Mouse (Mus musculus): ENCODE data around the gene Anapc11. TPM values are rescaled to one million over a fixed set of nuclear protein-coding genes. Genes with fewer than 3 reads are reported as not detected.

Anapc11 gene
- polyA plus RNA-seq, 1 experiment from 2014 or later = 204 TPM

- H3K27ac ChIP-seq (ENCODE audit: low read depth, low read length) = no peak overlapping the region
- no peak overlapping the region for H3K4me2 ChIP-seq
- WGBS = 86% methylated on average over 22 of the region's 22 CpGs
- DNase-seq (ENCODE audit: low spot score, missing footprints) (no peak), ATAC-seq (ENCODE audit: low FRiP score) (no peak)
- H3K36me3 ChIP-seq (ENCODE audit: control insufficient read depth, insufficient read depth, low read length) = peaks cover 7% of the 10 kb centered on the region; the same call in 1 of the 2 replicates
- H3K9ac ChIP-seq (ENCODE audit: low read length) = no peak overlapping the region
- H3K4me1 ChIP-seq (ENCODE audit: control insufficient read depth, insufficient read depth, low read length) = peaks cover 32% of the 10 kb centered on the region
- H3K9me3 ChIP-seq (ENCODE audit: control insufficient read depth, low read length) = no peaks in the 10 kb centered on the region
- no peaks in the 10 kb centered on the region for H3K27me3 ChIP-seq (ENCODE audit: control insufficient read depth, insufficient read depth, low read length)
- no peak overlapping the region for H3K4me3 ChIP-seq (ENCODE audit: low read depth, low read length)
These were observed 29.5 kb downstream of the Anapc11 start for GRCm38 (mm10) chr11:120627468-120628300.

- Histone ChIP-seq H3K4me1 (ENCODE audit: control insufficient read depth, insufficient read depth, low read length) (peaks cover 32% of the 10 kb centered on the region), H3K9me3 (ENCODE audit: control insufficient read depth, low read length) (no peaks in the 10 kb centered on the region), H3K27me3 (ENCODE audit: control insufficient read depth, insufficient read depth, low read length) (no peaks in the 10 kb centered on the region), H3K4me2 (no peak overlapping the region), H3K9ac (ENCODE audit: low read length) (no peak overlapping the region), H3K27ac (ENCODE audit: low read depth, low read length) (no peak overlapping the region), H3K4me3 (ENCODE audit: low read depth, low read length) (no peak overlapping the region), H3K36me3 (ENCODE audit: control insufficient read depth, insufficient read depth, low read length) (peaks cover 7% of the 10 kb centered on the region; the same call in 1 of the 2 replicates)
- no peak for ATAC-seq (ENCODE audit: low FRiP score)
- 96% methylated on average over 23 of the region's 23 CpGs for WGBS
- DNase-seq (ENCODE audit: low spot score, missing footprints) = no peak
These were observed 30.6 kb downstream of the Anapc11 start for GRCm38 (mm10) chr11:120628601-120629340.

GRCm38 (mm10) chr11:120629341-120629730 is 31.1 kb downstream of the Anapc11 start:
- H3K4me3 ChIP-seq (ENCODE audit: low read depth, low read length) = no peak overlapping the region
- H3K9me3 ChIP-seq (ENCODE audit: control insufficient read depth, low read length) = no peaks in the 10 kb centered on the region
- H3K27ac ChIP-seq (ENCODE audit: low read depth, low read length) = no peak overlapping the region
- no peak overlapping the region for H3K9ac ChIP-seq (ENCODE audit: low read length)
- no peaks in the 10 kb centered on the region for H3K27me3 ChIP-seq (ENCODE audit: control insufficient read depth, insufficient read depth, low read length)
- H3K4me2 ChIP-seq = peak overlapping the region; percentile 4; the same call in 1 of the 2 replicates
- WGBS = 69% methylated on average over 23 of the region's 23 CpGs
- peaks cover 7% of the 10 kb centered on the region; the same call in 1 of the 2 replicates for H3K36me3 ChIP-seq (ENCODE audit: control insufficient read depth, insufficient read depth, low read length)
- ATAC-seq (ENCODE audit: low FRiP score) (no peak), DNase-seq (ENCODE audit: low spot score, missing footprints) (peak; percentile 65)
- H3K4me1 ChIP-seq (ENCODE audit: control insufficient read depth, insufficient read depth, low read length) = peaks cover 28% of the 10 kb centered on the region

GRCm38 (mm10) chr11:120629911-120630310 is 31.7 kb downstream of the Anapc11 start:
- DNase-seq (ENCODE audit: low spot score, missing footprints) = peak; percentile 80
- Histone ChIP-seq H3K27ac (ENCODE audit: low read depth, low read length) (no peak overlapping the region; the same call in 1 of the 2 replicates), H3K4me2 (peak overlapping the region; percentile 4)

GRCm38 (mm10) chr11:120630401-120630871 is 32.2 kb downstream of the Anapc11 start:
- Histone ChIP-seq H3K9ac (ENCODE audit: low read length) (peak overlapping the region; percentile 33), H3K27me3 (ENCODE audit: control insufficient read depth, insufficient read depth, low read length) (no peaks in the 10 kb centered on the region), H3K4me2 (peak overlapping the region; percentile 4; the same call in 1 of the 2 replicates), H3K4me1 (ENCODE audit: control insufficient read depth, insufficient read depth, low read length) (peaks cover 24% of the 10 kb centered on the region), H3K4me3 (ENCODE audit: low read depth, low read length) (no peak overlapping the region), H3K36me3 (ENCODE audit: control insufficient read depth, insufficient read depth, low read length) (peaks cover 7% of the 10 kb centered on the region; the same call in 1 of the 2 replicates), H3K27ac (ENCODE audit: low read depth, low read length) (no peak overlapping the region; the same call in 1 of the 2 replicates), H3K9me3 (ENCODE audit: control insufficient read depth, low read length) (no peaks in the 10 kb centered on the region)
- WGBS = 18% methylated on average over 5 of the region's 5 CpGs
- peak; percentile 79 for DNase-seq (ENCODE audit: low spot score, missing footprints)
- no peak for ATAC-seq (ENCODE audit: low FRiP score)

More at GRCm38 (mm10) chr11:120629911-120630310, 31.7 kb downstream of the Anapc11 start:
- H3K4me3 ChIP-seq (ENCODE audit: low read depth, low read length) = no peak overlapping the region
- H3K36me3 ChIP-seq (ENCODE audit: control insufficient read depth, insufficient read depth, low read length) = peaks cover 7% of the 10 kb centered on the region; the same call in 1 of the 2 replicates
- WGBS = 34% methylated on average over 7 of the region's 7 CpGs
- no peak for ATAC-seq (ENCODE audit: low FRiP score)
- H3K4me1 ChIP-seq (ENCODE audit: control insufficient read depth, insufficient read depth, low read length) = peaks cover 28% of the 10 kb centered on the region
- no peaks in the 10 kb centered on the region for H3K9me3 ChIP-seq (ENCODE audit: control insufficient read depth, low read length)
- no peaks in the 10 kb centered on the region for H3K27me3 ChIP-seq (ENCODE audit: control insufficient read depth, insufficient read depth, low read length)
- H3K9ac ChIP-seq (ENCODE audit: low read length) = peak overlapping the region; percentile 33

- 44% methylated on average over 7 of the region's 7 CpGs for WGBS
- peak overlapping the region; percentile 94; the same call in 1 of the 2 replicates for H3K4me2 ChIP-seq
- H3K27me3 ChIP-seq (ENCODE audit: control insufficient read depth, insufficient read depth, low read length) = no peaks in the 10 kb centered on the region
- H3K36me3 ChIP-seq (ENCODE audit: control insufficient read depth, insufficient read depth, low read length) = peaks cover 7% of the 10 kb centered on the region; the same call in 1 of the 2 replicates
- H3K9me3 ChIP-seq (ENCODE audit: control insufficient read depth, low read length) = no peaks in the 10 kb centered on the region
- H3K9ac ChIP-seq (ENCODE audit: low read length) = peak overlapping the region; percentile 20
- no peak overlapping the region; the same call in 1 of the 2 replicates for H3K27ac ChIP-seq (ENCODE audit: low read depth, low read length)
- DNase-seq (ENCODE audit: low spot score, missing footprints) = peak; percentile 76
- no peak for ATAC-seq (ENCODE audit: low FRiP score)
- H3K4me3 ChIP-seq (ENCODE audit: low read depth, low read length) = no peak overlapping the region
- H3K4me1 ChIP-seq (ENCODE audit: control insufficient read depth, insufficient read depth, low read length) = peaks cover 23% of the 10 kb centered on the region
These were observed 32.9 kb downstream of the Anapc11 start for GRCm38 (mm10) chr11:120630881-120631725.

- DNase-seq (ENCODE audit: low spot score, missing footprints) (no peak), ATAC-seq (ENCODE audit: low FRiP score) (no peak)
- no peaks in the 10 kb centered on the region for H3K27me3 ChIP-seq (ENCODE audit: control insufficient read depth, insufficient read depth, low read length)
- H3K4me3 ChIP-seq (ENCODE audit: low read depth, low read length) = peak overlapping the region; percentile 96
- WGBS = 64% methylated on average over 4 of the region's 4 CpGs
- no peaks in the 10 kb centered on the region for H3K9me3 ChIP-seq (ENCODE audit: control insufficient read depth, low read length)
- H3K9ac ChIP-seq (ENCODE audit: low read length) = peak overlapping the region; percentile 89
- no peak overlapping the region for H3K27ac ChIP-seq (ENCODE audit: low read depth, low read length)
- peak overlapping the region; percentile 94 for H3K4me2 ChIP-seq
- H3K36me3 ChIP-seq (ENCODE audit: control insufficient read depth, insufficient read depth, low read length) = peaks cover 6% of the 10 kb centered on the region; the same call in 1 of the 2 replicates
- H3K4me1 ChIP-seq (ENCODE audit: control insufficient read depth, insufficient read depth, low read length) = peaks cover 23% of the 10 kb centered on the region
These were observed 33.7 kb downstream of the Anapc11 start for GRCm38 (mm10) chr11:120631726-120632448.
